8 mouse cellular contexts compared by ENCODE assay signal in the genomic region with DNA sequence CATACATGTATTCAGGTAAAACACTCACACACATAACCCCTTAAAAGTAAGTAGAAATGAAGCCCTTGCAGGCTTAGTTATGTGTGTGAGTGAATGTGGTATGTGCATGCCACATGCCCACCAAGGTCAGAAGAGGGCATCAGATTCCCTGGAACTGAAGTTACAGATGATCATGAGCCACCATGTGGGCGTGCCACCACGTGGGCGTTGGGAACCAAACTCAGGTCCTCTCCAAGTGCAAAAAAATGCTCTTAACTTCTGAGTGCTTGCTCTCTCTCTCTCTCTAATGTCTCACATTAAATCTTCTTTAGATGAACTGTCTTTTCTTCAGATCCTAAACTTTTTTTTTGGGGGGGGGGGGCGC. TPM values are rescaled to one million over a fixed set of nuclear protein-coding genes. Genes with fewer than 3 reads are reported as not detected.
DNase-seq lines count a peak whose midpoint lies in the region; ATAC-seq lines count a peak whose summit lies in the region.

A gene (minus strand): TSS at position 139 of the 364 bp plus-strand sequence.

- WGBS in neural tube, embryonic 11.5 days: 43% methylated on average over 4 of the region's 4 CpGs
- 14% methylated on average over 4 of the region's 4 CpGs for WGBS in kidney, embryonic 15.5 days
- 2% methylated on average over 4 of the region's 4 CpGs for WGBS in liver, embryonic 15.5 days (ENCODE audit: insufficient replicate concordance)

- H3K27me3 ChIP-seq in neural tube, embryonic 11.5 days (ENCODE audit: control insufficient read depth, insufficient read depth, low read length): no peaks in the 10 kb centered on the region
- H3K27me3 ChIP-seq in kidney, embryonic 15.5 days: no peaks in the 10 kb centered on the region
- H3K27me3 ChIP-seq in liver, embryonic 15.5 days: no peaks in the 10 kb centered on the region

- DNase-seq in neural tube, embryonic 11.5 days (ENCODE audit: low spot score): no peak
- no peak for DNase-seq in neural tube, embryonic 10.5 days (ENCODE audit: extremely low spot score, low spot score)
- DNase-seq in c-Kit-positive CD71-positive TER-119-negative erythroid progenitor cells, embryonic 14.5 days (ENCODE audit: low read depth): peak; percentile 67
- DNase-seq in heart, adult 8-10 months (ENCODE audit: low spot score): no peak
- peak; percentile 26 for DNase-seq in retina, embryonic 14.5 days (ENCODE audit: low spot score)
- no peak for DNase-seq in ovary, adult 18-20 months (ENCODE audit: low spot score)

- peaks cover 10% of the 10 kb centered on the region for H3K4me1 ChIP-seq in neural tube, embryonic 11.5 days (ENCODE audit: control insufficient read depth, insufficient read depth, low read length)
- H3K4me1 ChIP-seq in kidney, embryonic 15.5 days: peaks cover 22% of the 10 kb centered on the region
- H3K4me1 ChIP-seq in liver, embryonic 15.5 days (replicated peaks): peaks cover 38% of the 10 kb centered on the region

- no peak for ATAC-seq in neural tube, embryonic 11.5 days (ENCODE audit: insufficient read depth, low FRiP score, low TSS enrichment)
- no peak for ATAC-seq in kidney, embryonic 15.5 days (replicated peaks; ENCODE audit: low FRiP score)
- no peak for ATAC-seq in liver, embryonic 15.5 days (ENCODE audit: insufficient read depth)

- H3K36me3 ChIP-seq in neural tube, embryonic 11.5 days (ENCODE audit: control insufficient read depth, insufficient read depth, low read length): no peaks in the 10 kb centered on the region
- peaks cover 15% of the 10 kb centered on the region for H3K36me3 ChIP-seq in kidney, embryonic 15.5 days
- H3K36me3 ChIP-seq in liver, embryonic 15.5 days (replicated peaks): peaks cover 14% of the 10 kb centered on the region; the same call in 1 of the 2 replicates

- peak within 1 kb of the TSS; percentile 83 for H3K27ac ChIP-seq in neural tube, embryonic 11.5 days (ENCODE audit: low read depth, low read length)
- H3K27ac ChIP-seq in kidney, embryonic 15.5 days: peak within 1 kb of the TSS; percentile 91
- H3K27ac ChIP-seq in liver, embryonic 15.5 days (replicated peaks): peak within 1 kb of the TSS; percentile 82

- peak within 1 kb of the TSS; percentile 97 for H3K4me2 ChIP-seq in neural tube, embryonic 11.5 days (ENCODE audit: low read depth)
- H3K4me2 ChIP-seq in kidney, embryonic 15.5 days: peak within 1 kb of the TSS; percentile 97
- peak within 1 kb of the TSS; percentile 93 for H3K4me2 ChIP-seq in liver, embryonic 15.5 days

- peak within 1 kb of the TSS; percentile 74 for H3K4me3 ChIP-seq in neural tube, embryonic 11.5 days (ENCODE audit: low read depth, low read length)
- H3K4me3 ChIP-seq in kidney, embryonic 15.5 days (replicated peaks): peak within 1 kb of the TSS; percentile 92
- peak within 1 kb of the TSS; percentile 72 for H3K4me3 ChIP-seq in liver, embryonic 15.5 days (replicated peaks)

- H3K9ac ChIP-seq in neural tube, embryonic 11.5 days (ENCODE audit: low read length): peak within 1 kb of the TSS; percentile 79
- H3K9ac ChIP-seq in kidney, embryonic 15.5 days: peak within 1 kb of the TSS; percentile 68
- peak within 1 kb of the TSS; percentile 72 for H3K9ac ChIP-seq in liver, embryonic 15.5 days

- H3K9me3 ChIP-seq in neural tube, embryonic 11.5 days (ENCODE audit: control insufficient read depth, low read length): no peaks in the 10 kb centered on the region
- no peaks in the 10 kb centered on the region for H3K9me3 ChIP-seq in kidney, embryonic 15.5 days (replicated peaks)
- no peaks in the 10 kb centered on the region for H3K9me3 ChIP-seq in liver, embryonic 15.5 days (replicated peaks)

RNA-seq across cellular contexts. Expression of the gene that starts here (rescaled TPM):
- polyA plus RNA-seq in neural tube, embryonic 11.5 days (2014; fragmentation: Nextera tagmentation; extraction: Ambion mirVana): 28.5 and 30.2 TPM in 2 replicates
- 10 to 100 TPM; 54.6 to 72.9 (median 62.2) TPM for total RNA-seq in heart, adult 8-10 months (2022)
- 43.8 and 44.5 TPM in 2 replicates for polyA plus RNA-seq in kidney, embryonic 15.5 days (2015; fragmentation: Nextera tagmentation; extraction: Ambion mirVana)
- polyA plus RNA-seq in liver, embryonic 15.5 days (2015; fragmentation: Nextera tagmentation; extraction: Ambion mirVana): 45.0 and 47.9 TPM in 2 replicates

Comparison
In these comparisons a context has a peak if more than half of its experiments do, and no peak if none do; other contexts are left out.
1. DNase-seq: peak in c-Kit-positive CD71-positive TER-119-negative erythroid progenitor cells, embryonic 14.5 days (single experiment) and retina, embryonic 14.5 days (single experiment); none in neural tube, embryonic 11.5 days (single experiment), neural tube, embryonic 10.5 days (single experiment), heart, adult 8-10 months (single experiment) and ovary, adult 18-20 months (single experiment).
2. Peak in every context shown above with its lines, with median percentiles within 50 percentile points of each other: H3K27ac ChIP-seq, H3K4me2 ChIP-seq, H3K4me3 ChIP-seq and H3K9ac ChIP-seq.